Mouse (Mus musculus) adrenal gland, postnatal 25 days (tissue): ENCODE data around the gene Etl4. TPM values are rescaled to one million over a fixed set of nuclear protein-coding genes. Genes with fewer than 3 reads are reported as not detected.

Experiments used
- DNase-seq: peaks from one replicate; pipeline ENCODE4 v3.0.0; 2021; ENCODE audit warnings: mixed read lengths
- total RNA-seq: library from RNA; stranded (reverse); gene quantifications from 2 replicates; pipeline ENCODE4 v1.2.3, GENCODE M21; 2021

Etl4 gene
- total RNA-seq, 1 experiment from 2014 or later, result 28.4 TPM

GRCm38 (mm10) chr2:20568456-20568855 is 658.9 kb downstream of the Etl4 start:
- DNase-seq, result no peak

GRCm38 (mm10) chr2:20571940-20572339 is 662.4 kb downstream of the Etl4 start:
- no peak for DNase-seq

- no peak for DNase-seq
These were observed 670.8 kb downstream of the Etl4 start for GRCm38 (mm10) chr2:20580331-20580730.

- DNase-seq, result no peak
These were observed 673.5 kb downstream of the Etl4 start for GRCm38 (mm10) chr2:20583032-20583431.

- no peak for DNase-seq
These were observed 674.1 kb downstream of the Etl4 start for GRCm38 (mm10) chr2:20583562-20584153.

GRCm38 (mm10) chr2:20587913-20588312 is 678.3 kb downstream of the Etl4 start:
- no peak for DNase-seq

- DNase-seq, result no peak
These were observed 679.1 kb downstream of the Etl4 start for GRCm38 (mm10) chr2:20588631-20589030.

GRCm38 (mm10) chr2:20594129-20594528 is 684.5 kb downstream of the Etl4 start:
- no peak for DNase-seq

GRCm38 (mm10) chr2:20595000-20595399 is 685.4 kb downstream of the Etl4 start:
- no peak for DNase-seq

- DNase-seq, result no peak
These were observed 687.0 kb downstream of the Etl4 start for GRCm38 (mm10) chr2:20596558-20596957.

- no peak for DNase-seq
These were observed 687.6 kb downstream of the Etl4 start for GRCm38 (mm10) chr2:20597193-20597592.

GRCm38 (mm10) chr2:20602656-20603055 is 693.1 kb downstream of the Etl4 start:
- DNase-seq, result no peak

GRCm38 (mm10) chr2:20603536-20603935 is 694.0 kb downstream of the Etl4 start:
- no peak for DNase-seq

GRCm38 (mm10) chr2:20603991-20604390 is 694.4 kb downstream of the Etl4 start:
- DNase-seq, result no peak

- DNase-seq, result no peak
These were observed 699.6 kb downstream of the Etl4 start for GRCm38 (mm10) chr2:20609203-20609602.

- DNase-seq, result peak; percentile 25
These were observed 706.4 kb downstream of the Etl4 start for GRCm38 (mm10) chr2:20615948-20616347.

GRCm38 (mm10) chr2:20618396-20618795 is 708.8 kb downstream of the Etl4 start:
- no peak for DNase-seq

- no peak for DNase-seq
These were observed 710.3 kb downstream of the Etl4 start for GRCm38 (mm10) chr2:20619881-20620280.

- DNase-seq, result no peak
These were observed 719.7 kb downstream of the Etl4 start for GRCm38 (mm10) chr2:20629156-20629712.

GRCm38 (mm10) chr2:20638604-20639003 is 729.0 kb downstream of the Etl4 start:
- no peak for DNase-seq

- DNase-seq, result no peak
These were observed 730.1 kb downstream of the Etl4 start for GRCm38 (mm10) chr2:20639721-20640120.

GRCm38 (mm10) chr2:20642818-20643217 is 733.2 kb downstream of the Etl4 start:
- DNase-seq, result no peak

- peak; percentile 50 for DNase-seq
These were observed 740.2 kb downstream of the Etl4 start for GRCm38 (mm10) chr2:20649817-20650216.

- no peak for DNase-seq
These were observed 743.5 kb downstream of the Etl4 start for GRCm38 (mm10) chr2:20653116-20653515.
